Mouse (Mus musculus): ENCODE data around the gene Mamstr. TPM values are rescaled to one million over a fixed set of nuclear protein-coding genes. Genes with fewer than 3 reads are reported as not detected.

The Mamstr gene
- polyA plus RNA-seq (2012; ENCODE audit: insufficient read depth, low replicate concordance): not detected in 2 replicates

- Histone ChIP-seq H3K4me3 (replicated peaks) (no peak within 1 kb of the TSS), H3K36me3 (replicated peaks; ENCODE audit: low read length) (no peaks in the 10 kb centered on the region), H3K4me1 (peaks cover 52% of the 10 kb centered on the region), H3K9me3 (peaks cover 8% of the 10 kb centered on the region), H3K27me3 (replicated peaks) (peaks cover 57% of the 10 kb centered on the region)
- no peak for TF ChIP-seq FLI1 (IDR thresholded peaks at IDR 0.05; ENCODE audit: low read length)
- no peak for TF ChIP-seq GATA1 (IDR thresholded peaks at IDR 0.05; ENCODE audit: borderline replicate concordance, low read length)
Observed at GRCm38 (mm10) chr7:45639561-45640027, at the start of gene Mamstr. Gene Mamstr (plus strand): TSS chr7:45639977.

GRCm38 (mm10) chr7:45590874-45591273 is 48.9 kb upstream of the Mamstr start:
- peaks cover 31% of the 10 kb centered on the region for H3K4me1 ChIP-seq
- peaks cover 9% of the 10 kb centered on the region for H3K27me3 ChIP-seq (replicated peaks)
- H3K36me3 ChIP-seq (replicated peaks; ENCODE audit: low read length): peaks cover 51% of the 10 kb centered on the region
- H3K9me3 ChIP-seq: no peaks in the 10 kb centered on the region; the same call in 1 of the 2 replicates
- TF ChIP-seq GATA1 (IDR thresholded peaks at IDR 0.05; ENCODE audit: borderline replicate concordance, low read length) (no peak), FLI1 (IDR thresholded peaks at IDR 0.05; ENCODE audit: low read length) (no peak)
- H3K4me3 ChIP-seq (replicated peaks): no peak overlapping the region

GRCm38 (mm10) chr7:45591880-45592279 is 47.9 kb upstream of the Mamstr start:
- peaks cover 15% of the 10 kb centered on the region for H3K27me3 ChIP-seq (replicated peaks)
- H3K36me3 ChIP-seq (replicated peaks; ENCODE audit: low read length): peaks cover 41% of the 10 kb centered on the region
- TF ChIP-seq FLI1 (IDR thresholded peaks at IDR 0.05; ENCODE audit: low read length) (no peak), GATA1 (IDR thresholded peaks at IDR 0.05; ENCODE audit: borderline replicate concordance, low read length) (no peak)
- H3K9me3 ChIP-seq: no peaks in the 10 kb centered on the region
- peaks cover 41% of the 10 kb centered on the region for H3K4me1 ChIP-seq
- no peak overlapping the region for H3K4me3 ChIP-seq (replicated peaks)

- H3K4me1 ChIP-seq: peaks cover 51% of the 10 kb centered on the region
- H3K27me3 ChIP-seq (replicated peaks): peaks cover 23% of the 10 kb centered on the region
- H3K4me3 ChIP-seq (replicated peaks): no peak overlapping the region
- H3K9me3 ChIP-seq: no peaks in the 10 kb centered on the region
- TF ChIP-seq GATA1 (IDR thresholded peaks at IDR 0.05; ENCODE audit: borderline replicate concordance, low read length): no peak
- TF ChIP-seq FLI1 (IDR thresholded peaks at IDR 0.05; ENCODE audit: low read length): no peak
- H3K36me3 ChIP-seq (replicated peaks; ENCODE audit: low read length): peaks cover 27% of the 10 kb centered on the region
Observed at GRCm38 (mm10) chr7:45593118-45593815, 46.5 kb upstream of the Mamstr start.

GRCm38 (mm10) chr7:45595176-45595575 is 44.6 kb upstream of the Mamstr start:
- no peak for TF ChIP-seq GATA1 (IDR thresholded peaks at IDR 0.05; ENCODE audit: borderline replicate concordance, low read length)
- Histone ChIP-seq H3K9me3 (no peaks in the 10 kb centered on the region), H3K4me1 (peaks cover 42% of the 10 kb centered on the region), H3K36me3 (replicated peaks; ENCODE audit: low read length) (peaks cover 9% of the 10 kb centered on the region), H3K27me3 (replicated peaks) (peaks cover 29% of the 10 kb centered on the region), H3K4me3 (replicated peaks) (no peak overlapping the region)

- no peak overlapping the region for H3K4me3 ChIP-seq (replicated peaks)
Observed at GRCm38 (mm10) chr7:45596107-45596506, 43.7 kb upstream of the Mamstr start.

GRCm38 (mm10) chr7:45597013-45597412 is 42.8 kb upstream of the Mamstr start:
- no peak for TF ChIP-seq FLI1 (IDR thresholded peaks at IDR 0.05; ENCODE audit: low read length)
- no peak for TF ChIP-seq GATA1 (IDR thresholded peaks at IDR 0.05; ENCODE audit: borderline replicate concordance, low read length)
- Histone ChIP-seq H3K36me3 (replicated peaks; ENCODE audit: low read length) (no peaks in the 10 kb centered on the region), H3K4me3 (replicated peaks) (no peak overlapping the region), H3K4me1 (peaks cover 40% of the 10 kb centered on the region), H3K9me3 (no peaks in the 10 kb centered on the region), H3K27me3 (replicated peaks) (peaks cover 35% of the 10 kb centered on the region)

More at GRCm38 (mm10) chr7:45596107-45596506, 43.7 kb upstream of the Mamstr start:
- H3K36me3 ChIP-seq (replicated peaks; ENCODE audit: low read length): peaks cover 2% of the 10 kb centered on the region
- H3K4me1 ChIP-seq: peaks cover 45% of the 10 kb centered on the region
- TF ChIP-seq GATA1 (IDR thresholded peaks at IDR 0.05; ENCODE audit: borderline replicate concordance, low read length) (no peak), FLI1 (IDR thresholded peaks at IDR 0.05; ENCODE audit: low read length) (no peak)
- H3K9me3 ChIP-seq: no peaks in the 10 kb centered on the region
- peaks cover 35% of the 10 kb centered on the region for H3K27me3 ChIP-seq (replicated peaks)

GRCm38 (mm10) chr7:45597527-45597926 is 42.2 kb upstream of the Mamstr start:
- Histone ChIP-seq H3K9me3 (no peaks in the 10 kb centered on the region), H3K4me1 (peaks cover 39% of the 10 kb centered on the region), H3K4me3 (replicated peaks) (no peak overlapping the region), H3K27me3 (replicated peaks) (peaks cover 35% of the 10 kb centered on the region), H3K36me3 (replicated peaks; ENCODE audit: low read length) (no peaks in the 10 kb centered on the region)
- TF ChIP-seq GATA1 (IDR thresholded peaks at IDR 0.05; ENCODE audit: borderline replicate concordance, low read length) (no peak), FLI1 (IDR thresholded peaks at IDR 0.05; ENCODE audit: low read length) (no peak)

- TF ChIP-seq FLI1 (IDR thresholded peaks at IDR 0.05; ENCODE audit: low read length) (no peak), GATA1 (IDR thresholded peaks at IDR 0.05; ENCODE audit: borderline replicate concordance, low read length) (no peak)
- Histone ChIP-seq H3K9me3 (no peaks in the 10 kb centered on the region), H3K4me1 (peaks cover 34% of the 10 kb centered on the region), H3K4me3 (replicated peaks) (no peak overlapping the region), H3K36me3 (replicated peaks; ENCODE audit: low read length) (no peaks in the 10 kb centered on the region), H3K27me3 (replicated peaks) (peaks cover 36% of the 10 kb centered on the region)
Observed at GRCm38 (mm10) chr7:45598960-45599879, 40.6 kb upstream of the Mamstr start.
